Comparison of ENCODE assay signal across 25 mouse cellular contexts in genomic region chr9:21677706-21678105, GRCm38 (mm10). TPM values are rescaled to one million over a fixed set of nuclear protein-coding genes. Genes with fewer than 3 reads are reported as not detected.
A peak's percentile ranks its signal among the peaks of the same experiment; 100 is the strongest.
DNase-seq lines count a peak whose midpoint lies in the region; TF ChIP-seq lines count a peak whose summit lies in the region.
"Had no signal": no experiment of that assay in that cellular context is flagged by ENCODE, and none has a peak within 500 bp of the region (broad histone marks: within the 10 kb centered on the region; RNA-seq: fewer than 3 reads in every experiment).

No protein-coding gene starts in this region.

- intact Hi-C loops in left cerebral cortex, postnatal 25 days (cut with DNase I) = no loop called here
- intact Hi-C loops in left cerebral cortex, postnatal 10 days (cut with DNase I) = loop anchor here (5.0 kb wide), 1 partner anchor 35 kb away; no protein-coding TSS in a partner anchor

- peak in 1 of 2 experiments; percentile 23 for DNase-seq in layer of hippocampus, adult 2 months (ENCODE audit: low spot score in 2 of 2)
- DNase-seq in layer of hippocampus, adult 8-10 months (ENCODE audit: low spot score in 2 of 2) = no peak
- peak; percentile 18 to 57 for DNase-seq in left cerebral cortex, postnatal 25 days (ENCODE audit: low spot score in 2 of 2)
- no peak for DNase-seq in left cerebral cortex, postnatal 10 days (ENCODE audit: extremely low spot score in 1 of 2, low spot score in 2 of 2)
- DNase-seq in right cerebral cortex, adult 2 months (ENCODE audit: low spot score in 2 of 2) = peak; percentile 21 to 45
- no peak for DNase-seq in right cerebral cortex, postnatal 25 days
- DNase-seq: adrenal gland, postnatal 10 days; adrenal gland, postnatal 36 days; B cell, adult 2 months; cerebellum, adult 11 months; cerebellum, adult 2 months; cerebellum, adult 9-11 months; cerebellum, postnatal 25 days; forebrain, postnatal 0 days; gastrocnemius, postnatal 10 days; gastrocnemius, postnatal 36 days; heart, adult 2 months; heart, postnatal 14 days; heart, postnatal 4 days had no signal

- H3K4me3 ChIP-seq in layer of hippocampus, adult 2 months = no peak overlapping the region
- H3K4me3 ChIP-seq: embryonic facial prominence, embryonic 12.5 days; embryonic facial prominence, embryonic 15.5 days; heart, adult 2 months; heart, embryonic 10.5 days; heart, embryonic 13.5 days; hindbrain, embryonic 12.5 days; hindbrain, embryonic 15.5 days had no signal

- TF ChIP-seq CTCF in layer of hippocampus, adult 2 months (conservative IDR thresholded peaks at IDR 0.05) = no peak

- peak overlapping the region; percentile 69 for H3K27ac ChIP-seq in layer of hippocampus, adult 2 months
- H3K27ac ChIP-seq: embryonic facial prominence, embryonic 12.5 days; embryonic facial prominence, embryonic 15.5 days; heart, adult 2 months; heart, embryonic 10.5 days; heart, embryonic 13.5 days; hindbrain, embryonic 12.5 days; hindbrain, embryonic 15.5 days had no signal

RNA-seq across cellular contexts. Expression of gene Ldlr, which starts 45.6 kb away (rescaled TPM):
- 10 to 100 TPM; 12.0 to 16.2 TPM for total RNA-seq in layer of hippocampus, adult 2 months (2021)
- total RNA-seq in layer of hippocampus, adult 8-10 months (2022) = 10 to 100 TPM; 16.7 to 38.7 (median 26.4) TPM
- total RNA-seq in left cerebral cortex, postnatal 25 days (2021) = 10 to 100 TPM; 15.4 to 16.4 TPM
- 10 to 100 TPM; 17.2 to 19.2 TPM for total RNA-seq in left cerebral cortex, postnatal 10 days (2021)

Comparison
In these comparisons a context has a peak if more than half of its experiments do, and no peak if none do; other contexts are left out.
1. DNase-seq: peak in left cerebral cortex, postnatal 25 days (2 of 2) and right cerebral cortex, adult 2 months (2 of 2); none in layer of hippocampus, adult 8-10 months (0 of 2), left cerebral cortex, postnatal 10 days (0 of 2) and right cerebral cortex, postnatal 25 days (single experiment).